Mouse (Mus musculus) right cerebral cortex, postnatal 36 days (tissue): Measurements from ENCODE around the gene Ptprt.

Source experiments
- DNase-seq, 2 experiments: peaks; one replicate each; pipeline ENCODE4 v3.0.0; 2022; ENCODE audit warnings: low spot score in 2 of 2, mixed read lengths in 1 of 2

Gene Ptprt

DNA sequence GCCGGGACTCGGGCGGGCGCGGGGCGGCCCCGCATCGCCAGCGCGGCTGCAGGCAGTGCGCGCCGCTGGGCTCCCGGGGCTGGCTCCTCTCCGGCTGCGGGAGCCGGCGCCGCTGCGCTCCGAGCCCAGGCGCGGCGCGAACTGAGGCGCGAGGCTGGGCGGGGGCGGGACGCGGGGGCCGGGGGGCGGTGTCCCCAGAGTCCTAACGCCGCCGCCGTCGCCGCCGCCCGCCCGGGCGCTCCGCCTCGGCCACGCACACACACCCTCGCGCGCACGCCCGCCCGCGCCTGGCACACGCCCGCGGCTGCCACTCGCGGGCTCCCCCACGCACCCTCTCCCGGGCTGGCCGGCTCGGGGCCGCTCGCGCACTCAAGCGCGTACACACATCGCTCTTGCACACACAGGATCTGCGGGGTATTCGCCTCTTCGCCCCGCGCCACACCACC, at the start of gene Ptprt:
Gene Ptprt (minus strand): TSS at position 207 of the 446 bp plus-strand sequence.
- peak; percentile 28 to 58 for DNase-seq

DNA sequence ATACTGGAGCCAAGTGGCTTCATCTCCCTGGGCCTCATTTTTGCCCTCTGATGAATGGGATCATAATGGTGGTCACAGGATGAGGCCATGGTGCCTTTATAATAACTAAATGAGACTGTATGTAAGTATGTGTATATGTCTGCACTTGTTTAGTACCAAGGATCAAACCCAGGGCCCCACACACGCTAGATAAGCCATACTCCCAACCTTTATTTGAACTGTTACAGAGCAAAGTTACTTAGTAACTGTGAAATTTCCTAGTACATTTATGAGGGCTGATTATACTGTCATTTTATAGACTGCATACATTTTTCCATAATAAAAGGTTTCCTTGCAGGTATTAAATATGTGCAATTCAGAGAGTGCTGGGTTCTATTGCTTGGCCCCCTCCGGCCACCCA, 49.5 kb upstream of the Ptprt start:
- no peak for DNase-seq

DNA sequence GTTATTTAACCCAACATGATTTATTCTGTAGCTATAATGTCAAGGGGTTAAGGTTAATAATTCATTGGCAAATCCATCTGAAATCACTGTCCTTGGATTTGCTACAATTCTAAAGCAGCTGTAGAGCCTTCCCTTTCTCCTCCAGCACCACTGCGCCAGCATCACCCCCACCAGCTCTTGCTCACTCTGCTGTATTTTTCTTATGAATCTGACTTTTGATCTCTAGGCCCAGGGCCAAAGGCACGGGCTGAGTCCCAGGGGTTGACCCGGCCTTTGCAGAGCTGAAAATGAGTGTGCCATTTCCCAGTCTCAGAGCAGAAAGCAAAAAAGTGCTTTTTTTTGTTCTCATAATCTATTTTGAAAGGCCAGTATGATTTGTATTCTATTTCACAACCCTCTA, 38.7 kb upstream of the Ptprt start:
- DNase-seq = no peak

DNA sequence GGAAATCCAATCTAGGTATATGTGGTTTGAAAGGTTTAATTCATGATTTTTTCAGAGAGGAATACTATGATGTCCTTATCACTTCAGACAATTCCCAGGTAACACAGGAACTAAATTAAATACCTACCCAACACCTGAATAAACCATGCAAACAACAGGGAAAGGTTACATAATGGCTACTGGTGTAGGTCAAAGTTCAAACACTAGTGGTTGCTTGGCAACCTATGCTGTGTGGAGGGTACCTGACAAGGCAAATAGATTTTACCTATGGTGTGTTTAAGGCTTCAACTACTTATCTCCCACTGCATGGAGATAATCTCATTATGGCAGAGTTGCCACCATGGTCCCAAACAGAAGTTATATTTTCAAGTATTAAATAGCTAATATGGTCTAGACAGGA, 38.1 kb upstream of the Ptprt start:
- DNase-seq = no peak

DNA sequence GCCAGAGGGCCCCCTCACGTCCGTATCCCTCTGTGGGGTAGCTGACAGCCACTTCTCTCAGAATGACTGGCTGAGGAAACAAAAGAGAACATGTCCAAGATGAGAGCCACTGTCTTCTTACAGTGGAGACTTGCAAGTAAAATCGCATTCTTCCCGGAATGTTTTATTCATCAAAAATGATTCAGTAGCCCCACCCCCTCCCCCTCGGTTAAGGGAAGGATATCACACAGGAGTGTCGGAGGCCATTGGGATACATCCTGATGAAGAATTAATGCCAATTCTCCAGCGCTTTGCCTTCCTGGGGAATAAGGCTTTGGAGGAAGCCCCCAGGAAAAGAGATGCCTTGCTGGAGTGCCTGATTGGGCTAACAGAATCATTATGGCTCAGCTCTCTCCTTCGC, 37.1 kb upstream of the Ptprt start:
- no peak for DNase-seq

DNA sequence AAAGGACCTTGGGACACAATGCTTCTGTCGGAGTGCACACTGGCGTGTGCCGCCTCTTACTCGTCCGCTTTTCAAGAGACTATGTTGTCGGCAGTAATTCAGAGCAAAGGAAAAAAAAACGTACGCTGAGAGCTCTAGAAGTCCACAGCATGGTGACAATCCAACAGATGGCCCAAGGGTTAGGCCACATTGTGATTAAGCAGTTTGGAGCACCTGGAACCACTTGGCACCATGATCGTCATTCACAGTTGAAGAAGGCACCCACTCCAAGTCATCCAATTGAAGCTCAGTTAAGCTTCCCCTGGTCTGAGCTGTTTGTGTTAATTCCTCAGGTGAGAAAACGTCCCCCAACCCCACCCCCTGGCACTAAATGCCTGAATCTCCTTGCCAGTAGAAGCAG, 36.2 kb upstream of the Ptprt start:
- DNase-seq = no peak

DNA sequence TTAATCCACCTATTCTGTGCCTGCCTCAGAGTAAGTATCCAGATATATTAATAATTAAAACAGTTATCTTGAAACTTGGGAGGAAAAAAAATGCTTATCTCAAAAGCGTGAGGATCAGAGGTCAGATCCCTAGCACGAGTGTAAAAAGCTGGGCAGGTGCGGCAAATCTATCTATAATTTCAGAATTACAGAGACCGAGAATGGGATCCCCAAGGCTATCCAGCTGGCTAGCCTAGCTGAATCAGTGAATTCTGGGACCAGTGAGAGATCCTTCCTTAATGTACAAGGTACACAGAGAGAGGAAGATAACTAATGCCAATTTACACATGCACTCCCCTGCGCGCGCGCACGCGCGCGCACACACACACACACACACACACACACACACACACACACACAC, 31.2 kb upstream of the Ptprt start:
- no peak for DNase-seq

DNA sequence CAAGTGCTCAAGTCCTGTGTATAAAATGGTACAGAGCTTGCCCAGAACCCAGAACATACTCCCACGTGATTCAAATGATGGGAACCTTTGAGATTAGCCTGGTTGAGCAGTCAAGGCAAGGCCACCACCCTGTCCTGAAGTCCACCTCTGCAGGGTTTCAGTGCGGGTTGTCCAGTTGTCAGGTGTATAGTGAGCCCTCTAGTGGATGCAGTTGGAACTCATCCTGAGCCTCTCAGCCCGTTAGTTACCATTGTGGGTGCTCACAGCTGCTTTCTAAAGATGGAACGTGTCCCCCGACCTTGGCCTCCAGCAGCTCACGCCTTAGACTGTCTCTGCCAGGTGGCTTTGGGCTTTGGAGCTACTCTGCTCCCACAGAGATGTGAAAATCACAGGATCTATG, 21.7 kb upstream of the Ptprt start:
- no peak for DNase-seq

DNA sequence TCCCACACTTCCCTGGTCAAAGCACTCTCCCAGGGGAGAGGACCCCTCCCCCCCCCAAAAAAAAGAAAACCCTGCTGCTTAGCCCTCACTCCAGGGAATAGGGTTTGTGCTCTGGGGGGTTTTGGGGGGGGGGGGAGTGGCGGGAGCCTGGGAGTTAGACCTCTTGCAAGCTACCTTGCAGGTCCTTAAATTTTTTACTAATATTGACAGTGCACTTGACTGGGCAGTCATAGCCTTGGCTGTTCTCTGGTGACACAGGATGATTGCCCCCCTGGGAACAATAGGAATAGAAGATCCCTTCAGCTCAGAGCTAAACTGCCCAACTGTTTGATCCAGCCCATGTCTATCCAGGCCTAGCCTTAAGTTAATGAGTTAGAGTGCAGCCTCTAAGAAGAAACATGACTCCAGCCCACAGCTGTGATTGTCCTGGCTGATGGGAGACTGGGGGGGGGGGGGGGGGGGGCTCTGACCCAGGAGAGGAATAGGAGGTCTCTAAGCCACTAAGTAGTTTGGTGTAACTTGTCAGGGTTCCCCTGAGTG, 1.6 kb upstream of the Ptprt start:
- no peak for DNase-seq

DNA sequence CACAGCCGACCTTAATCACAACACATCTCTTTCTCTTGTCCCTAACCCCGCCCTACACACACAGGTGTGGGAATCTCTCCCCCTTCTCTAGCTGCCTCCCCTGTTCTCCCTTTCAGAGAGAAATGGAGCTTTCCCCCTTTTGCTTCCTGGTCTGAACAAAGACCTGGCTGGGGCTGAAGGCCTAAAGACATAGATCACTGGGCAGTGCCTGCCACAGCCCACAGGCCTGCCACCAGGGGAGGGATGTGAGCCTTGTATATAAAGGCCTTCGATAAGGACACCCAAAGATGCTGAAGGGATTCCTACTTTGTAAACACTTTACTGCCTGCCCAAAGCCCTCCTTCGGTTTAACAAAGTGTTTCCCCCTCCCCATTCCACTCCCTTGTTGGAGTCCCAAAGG, 786 bp upstream of the Ptprt start:
- no peak for DNase-seq

DNA sequence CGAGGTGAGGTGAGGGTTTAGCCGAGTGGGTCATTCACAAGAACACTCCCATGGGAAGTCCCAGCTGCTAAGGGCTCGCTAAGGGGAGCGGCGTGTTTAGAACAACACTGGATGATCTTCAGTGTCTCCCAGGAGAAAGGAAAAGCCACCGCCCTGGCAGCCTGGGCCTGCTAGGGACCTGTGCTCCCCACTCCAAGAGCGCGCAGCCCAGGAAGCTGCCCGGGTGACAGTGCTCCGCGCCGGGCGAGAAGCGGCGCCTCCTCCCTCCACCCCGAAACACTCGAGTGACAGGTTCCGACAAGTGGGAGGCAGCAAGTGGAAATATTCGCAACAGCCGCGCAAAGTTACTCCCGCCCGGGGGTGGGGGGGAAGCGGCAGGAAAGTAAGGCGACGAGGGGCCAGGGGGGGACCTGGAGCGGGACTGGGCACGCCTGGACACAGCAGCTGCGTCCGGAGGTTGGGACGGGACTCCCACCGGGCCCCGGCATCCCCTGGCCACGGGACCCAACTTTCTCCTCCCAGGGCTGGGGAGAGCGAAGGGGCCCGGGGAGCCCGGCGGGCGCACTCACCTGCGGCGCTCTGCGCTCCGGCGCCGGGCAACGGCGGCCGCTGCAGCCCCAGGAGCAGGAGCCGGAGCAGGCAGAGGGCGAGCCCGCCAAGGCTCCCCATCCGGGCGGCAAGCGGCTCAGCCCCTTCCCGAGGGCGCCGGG, 561 bp downstream of the Ptprt start:
- DNase-seq = peak in 1 of 2 experiments; percentile 24

DNA sequence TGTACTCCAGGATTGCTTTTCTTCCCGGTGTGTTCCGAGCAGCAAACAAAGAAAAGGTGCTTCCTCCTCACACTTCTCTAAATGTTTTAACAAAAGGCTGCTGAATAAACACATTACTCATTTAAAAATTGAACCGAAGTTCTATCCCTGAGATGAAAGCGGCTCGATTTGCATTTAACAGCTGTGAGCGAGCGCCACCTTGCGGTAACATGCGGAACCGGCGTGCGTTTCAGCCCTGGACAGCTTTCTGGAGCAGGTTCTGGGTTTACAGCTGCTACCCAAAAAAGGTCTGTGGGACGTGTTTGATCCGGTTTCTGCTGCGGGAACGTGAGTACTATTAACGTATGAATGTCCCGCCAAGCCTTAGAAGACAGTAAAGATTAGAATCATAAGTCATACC, 1.9 kb downstream of the Ptprt start:
- DNase-seq = peak; percentile 83 to 90

DNA sequence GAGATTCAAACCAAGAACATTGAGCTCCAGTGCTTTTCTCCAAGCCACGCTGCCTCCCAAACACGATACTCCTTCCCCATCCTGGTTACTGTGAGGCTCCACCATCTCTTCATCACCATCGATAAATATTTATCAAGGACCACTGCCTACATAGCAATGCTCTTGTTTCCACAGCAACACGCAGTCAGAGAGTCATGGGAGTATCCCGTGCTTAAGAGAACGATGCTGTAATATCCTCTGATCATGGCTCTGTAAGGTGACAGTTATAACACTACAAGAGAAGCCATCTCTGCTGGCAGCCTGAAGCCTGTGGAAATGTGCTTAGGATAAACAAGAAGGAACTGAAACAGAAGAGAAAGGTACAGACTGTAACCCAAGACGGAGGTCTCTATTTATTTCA, 3.4 kb downstream of the Ptprt start:
- DNase-seq = no peak

DNA sequence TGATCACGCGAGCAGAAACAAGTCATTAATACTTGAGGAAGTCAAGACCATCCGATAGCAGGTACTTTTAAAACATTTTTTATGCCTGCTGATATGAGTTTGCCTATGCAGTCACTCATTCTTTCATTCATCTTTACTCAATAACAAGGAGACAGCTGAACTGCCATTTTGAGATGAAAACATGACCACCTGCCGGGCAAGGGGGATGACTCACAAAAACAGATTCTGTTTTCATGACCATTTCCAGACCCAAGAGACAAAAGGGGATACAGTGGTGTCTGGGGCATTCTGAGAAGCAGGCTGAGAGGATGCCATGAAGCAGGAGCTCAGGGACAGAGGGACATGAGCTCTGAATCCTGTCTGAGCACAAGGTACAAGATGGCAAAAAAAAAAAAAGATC, 6.5 kb downstream of the Ptprt start:
- DNase-seq = no peak

DNA sequence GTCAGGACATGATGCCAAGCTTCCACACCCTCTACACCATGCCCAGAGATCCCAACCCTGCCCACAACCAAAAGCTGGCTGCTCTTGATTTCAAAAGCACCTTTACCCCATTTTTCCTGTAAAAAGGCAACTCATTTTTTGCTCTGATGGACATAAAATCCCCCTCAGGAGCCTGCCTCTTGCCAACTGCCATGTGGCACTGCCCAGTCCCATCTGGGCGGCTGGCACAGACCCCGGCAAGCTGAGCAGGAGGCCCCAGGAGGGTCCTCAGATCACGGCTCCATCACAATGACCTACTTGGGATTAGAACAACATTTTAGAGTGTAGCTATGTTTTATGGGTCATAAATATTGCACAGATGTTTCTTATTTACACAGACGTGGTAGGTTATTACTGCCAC, 22.3 kb downstream of the Ptprt start:
- no peak for DNase-seq

DNA sequence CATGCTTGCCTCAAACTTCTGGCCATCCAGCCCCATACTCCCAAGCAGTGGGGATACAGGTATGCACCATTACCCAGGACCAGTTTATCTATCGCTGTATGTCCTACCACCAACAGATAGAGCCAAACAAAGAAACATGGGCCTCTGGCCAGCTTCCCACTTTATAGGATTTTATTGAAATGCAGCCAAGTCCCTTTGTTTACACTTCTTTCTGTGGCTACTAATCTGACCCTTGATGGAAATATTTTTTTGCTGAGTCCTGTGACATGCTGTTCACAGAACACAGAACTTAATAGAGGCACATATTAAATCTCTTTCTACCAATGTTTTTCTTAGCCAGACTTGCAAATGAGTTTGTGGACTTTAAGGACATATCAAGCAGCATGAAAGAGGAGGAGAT, 23.4 kb downstream of the Ptprt start:
- no peak for DNase-seq

DNA sequence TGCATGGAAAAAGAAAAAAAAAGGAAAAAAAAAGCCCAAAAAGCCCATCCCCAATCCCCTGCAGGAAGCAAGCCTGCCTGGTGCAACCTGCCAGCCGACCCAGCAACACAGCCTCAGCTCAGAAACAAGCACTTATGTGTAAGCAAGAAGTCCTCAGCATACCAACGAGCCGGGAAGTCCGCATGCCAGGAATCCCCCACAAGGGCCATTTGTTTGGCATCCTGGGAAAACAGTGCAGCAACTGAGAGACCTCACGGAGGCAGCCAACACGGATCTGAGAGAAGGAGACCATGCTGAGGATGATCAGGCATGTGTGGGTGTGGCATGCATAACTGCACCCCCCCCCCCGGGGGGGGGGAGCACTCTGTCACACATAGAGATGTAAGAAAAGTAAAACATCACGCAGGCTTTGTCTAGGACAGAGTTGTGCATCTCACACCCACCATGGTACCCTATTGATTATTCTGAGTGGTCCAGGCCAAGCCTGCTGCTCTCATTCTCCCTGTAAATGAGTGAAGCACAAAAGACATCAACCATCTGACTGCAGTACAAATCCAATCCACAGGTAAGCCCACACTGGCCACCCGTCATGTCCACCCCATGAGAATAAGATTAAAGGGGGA, 24.4 kb downstream of the Ptprt start:
- DNase-seq = peak; percentile 37 to 54

DNA sequence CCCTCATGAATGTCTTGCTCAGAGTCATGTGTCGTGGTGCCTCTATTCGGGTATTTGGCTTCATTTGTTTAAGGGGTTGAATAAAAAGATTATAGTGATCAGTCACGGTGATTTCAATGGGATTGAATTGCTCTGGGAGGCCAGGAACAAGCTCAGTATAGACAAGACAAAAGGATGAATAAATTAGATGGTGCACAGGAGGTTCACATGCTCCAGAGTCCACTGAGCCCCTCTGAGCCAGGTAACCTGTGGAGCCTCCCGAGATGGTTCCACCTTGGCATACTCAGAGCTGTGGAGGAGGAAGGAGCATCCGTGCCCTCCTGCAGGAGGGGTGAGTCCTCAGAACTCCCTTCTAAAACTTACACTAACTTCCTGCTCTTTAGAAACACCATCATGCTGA, 26.0 kb downstream of the Ptprt start:
- DNase-seq = no peak

DNA sequence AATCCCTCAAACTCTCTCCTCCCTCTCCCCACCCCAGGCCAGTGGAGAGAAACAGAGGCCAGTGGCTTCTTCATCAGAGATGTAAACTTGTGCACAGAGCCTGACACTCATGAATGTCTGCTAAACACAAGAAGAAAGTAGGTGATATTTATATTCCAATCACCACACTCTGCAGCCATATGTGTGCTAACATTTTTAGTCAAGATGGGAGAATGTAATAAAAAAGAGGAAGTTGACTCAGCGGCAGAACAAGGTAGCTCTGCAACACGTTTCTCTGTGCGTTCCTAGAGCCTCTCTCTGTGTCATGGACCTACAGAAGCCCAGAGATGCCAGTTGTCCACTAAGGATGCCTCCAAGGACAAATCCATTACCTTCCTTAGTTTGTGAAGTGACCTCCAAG, 34.9 kb downstream of the Ptprt start:
- DNase-seq = peak in 1 of 2 experiments; percentile 10

DNA sequence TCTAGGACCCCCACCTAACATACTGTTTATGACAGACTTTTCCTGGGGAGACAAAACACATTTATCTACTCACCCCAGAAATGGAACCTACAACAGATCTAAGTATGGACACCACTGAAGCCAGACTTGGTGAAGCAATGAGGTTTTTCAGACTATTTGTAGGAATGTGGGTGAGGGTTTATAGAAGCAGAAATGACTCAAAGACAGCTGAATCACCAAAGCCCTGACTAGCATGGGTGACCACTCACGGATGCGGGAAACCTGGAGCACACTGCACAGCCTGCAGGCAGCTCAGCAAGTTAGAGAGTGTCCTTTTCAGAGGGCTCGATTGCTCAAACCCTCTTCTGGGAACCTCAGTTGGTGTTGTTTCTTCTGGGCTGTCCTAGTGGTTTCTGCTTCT, 36.2 kb downstream of the Ptprt start:
- peak in 1 of 2 experiments; percentile 16 for DNase-seq

DNA sequence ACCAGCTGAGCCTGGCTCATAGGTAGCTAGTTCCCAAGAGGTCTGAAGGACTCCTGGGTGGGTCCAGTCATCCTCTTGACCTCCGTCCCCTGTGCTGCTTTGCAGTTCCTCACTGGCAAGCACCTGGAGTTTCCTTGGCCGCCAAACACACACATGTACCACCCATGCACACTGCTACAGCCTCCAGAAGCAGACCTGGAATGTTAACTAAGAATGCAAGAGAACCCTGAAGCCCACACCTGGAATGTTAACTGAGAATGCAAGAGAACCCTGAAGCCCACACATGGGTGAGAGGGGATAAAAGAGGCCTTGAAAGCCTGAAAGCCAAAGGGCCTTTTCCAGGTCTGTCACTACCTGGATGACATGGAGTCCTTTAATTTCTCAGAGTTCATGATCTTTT, 46.7 kb downstream of the Ptprt start:
- DNase-seq = no peak

DNA sequence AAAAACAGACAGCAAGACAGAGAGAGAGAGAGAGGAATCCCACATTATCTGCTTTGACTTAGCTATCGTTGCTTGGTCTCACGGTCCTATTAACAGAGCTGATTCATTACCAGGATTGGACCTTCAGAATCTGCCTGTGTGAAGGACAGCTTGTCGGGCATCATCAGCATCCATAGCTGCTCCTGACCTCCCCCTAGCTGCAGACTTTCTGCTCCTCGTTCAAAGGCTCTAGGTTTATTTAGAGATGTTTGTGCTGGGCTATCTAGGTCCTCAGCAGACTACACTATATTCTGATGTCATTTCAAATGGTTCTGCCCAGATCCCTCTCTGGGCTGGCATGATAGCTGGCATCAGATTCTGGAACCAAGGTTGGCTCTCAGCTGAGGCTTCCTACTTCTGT, 47.5 kb downstream of the Ptprt start:
- no peak for DNase-seq

DNA sequence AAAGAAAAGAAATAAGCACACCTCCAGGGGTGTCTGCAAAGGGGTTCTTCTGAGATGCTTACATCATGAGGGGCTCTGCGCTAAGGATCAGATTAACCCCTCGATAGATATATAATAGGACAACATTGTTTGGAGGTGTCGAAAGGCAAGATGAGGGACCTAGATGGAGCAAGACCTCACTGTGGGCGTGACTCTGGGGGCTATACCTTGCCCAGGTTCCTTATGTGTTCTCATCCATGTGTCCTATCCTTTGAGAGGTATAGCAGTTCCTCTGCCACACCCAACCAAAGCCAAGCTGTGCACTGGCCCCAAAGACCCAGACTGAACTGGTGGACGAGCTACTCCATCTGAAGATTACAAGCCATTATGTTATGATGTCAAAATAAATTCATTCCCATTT, 58.2 kb downstream of the Ptprt start:
- no peak for DNase-seq
